Mouse (Mus musculus) hindbrain, embryonic 15.5 days (tissue): ENCODE results near the gene Syk. TPM values are rescaled to one million over a fixed set of nuclear protein-coding genes. Genes with fewer than 3 reads are reported as not detected.

Source experiments
- polyA plus RNA-seq: library from polyadenylated mRNA; unstranded; fragments of >200 nt; fragmentation: Nextera tagmentation; extraction: Ambion mirVana; gene quantifications from 2 replicates; pipeline ENCODE4 v1.2.1, GENCODE M21; 2015

The Syk gene
- polyA plus RNA-seq, 1 experiment from 2014 or later, result 1.4 TPM

Other genes with a start within 250 kb of the Syk start
- 5.0 and 5.1 TPM in 2 replicates for gene Diras2, start 51.9 kb upstream of the Syk start, polyA plus RNA-seq